Mouse (Mus musculus): Measurements from ENCODE around the gene Dut. TPM values are rescaled to one million over a fixed set of nuclear protein-coding genes. Genes with fewer than 3 reads are reported as not detected.

Dut gene
- total and polyA plus RNA-seq, 3 experiments, result 197 to 348 (median 232) TPM

- TF ChIP-seq TCF12 (IDR thresholded peaks at IDR 0.05; ENCODE audit: low read depth, low read length) (no peak), IRF4 (IDR thresholded peaks at IDR 0.05; ENCODE audit: low read depth, low read length) (no peak), ZNF384 (IDR thresholded peaks at IDR 0.05; ENCODE audit: low read depth, low read length) (peak; percentile 96), SMC3 (IDR thresholded peaks at IDR 0.05; ENCODE audit: low read depth, low read length) (peak; percentile 33), ZC3H11A (IDR thresholded peaks at IDR 0.05; ENCODE audit: low read depth, low read length) (0 out of 2 replicates have a peak, but pooled peaks have one; percentile 4), RAD21 (IDR thresholded peaks at IDR 0.05; ENCODE audit: low read depth, low read length) (peak; percentile 73), CTCF (conservative IDR thresholded peaks at IDR 0.05 in 1 of 2, IDR thresholded peaks at IDR 0.05 in 1 of 2; ENCODE audit: low read depth in 2 of 2, low read length in 2 of 2) (peak in 1 of 2 experiments; percentile 64; a peak in 2 of 4 replicates), EP300 (IDR thresholded peaks at IDR 0.05; ENCODE audit: low read length) (no peak)
- H3K4me3 ChIP-seq (replicated peaks in 1 of 3; ENCODE audit: low read depth in 2 of 3, low read length in 2 of 3, poor library complexity in 1 of 3), result no peak overlapping the region
- no peaks in the 10 kb centered on the region for H3K27me3 ChIP-seq (replicated peaks)
- DNase-seq (ENCODE audit: extremely low read depth), result no peak
- H3K4me1 ChIP-seq (ENCODE audit: control insufficient read depth in 1 of 2, insufficient read depth in 2 of 2), result no peaks in the 10 kb centered on the region
- dilution Hi-C loops (cut with MboI; ENCODE audit: extremely low pct_ligation_motif_present, extremely low pct_unique_long_range_greater_than_20kb, low sequenced_read_pairs), result no loop called here
- in situ Hi-C loops (cut with MboI; ENCODE audit: low pct_ligation_motif_present, low pct_unique_long_range_greater_than_20kb, low sequenced_read_pairs), result no loop called here
- no peaks in the 10 kb centered on the region for H3K79me2 ChIP-seq (replicated peaks; ENCODE audit: control insufficient read depth, extremely low read depth, insufficient read depth, poor library complexity, severe bottlenecking)
- H3K36me3 ChIP-seq (replicated peaks in 1 of 2; ENCODE audit: control insufficient read depth in 1 of 2, insufficient read depth in 1 of 2, low read length in 1 of 2), result peaks cover 9 to 27% of the 10 kb centered on the region in 2 experiments
- no peak overlapping the region for H3K27ac ChIP-seq (ENCODE audit: insufficient read depth, low read depth)
- H3K4me2 ChIP-seq (ENCODE audit: insufficient read depth, low read depth, poor library complexity, severe bottlenecking), result no peak overlapping the region
- H3K9ac ChIP-seq (ENCODE audit: insufficient read depth, low read depth), result no peak overlapping the region
- no peaks in the 10 kb centered on the region for H3K9me3 ChIP-seq (replicated peaks; ENCODE audit: low read length)
These were observed 16.1 kb downstream of the Dut start for GRCm38 (mm10) chr2:125263056-125263455.

GRCm38 (mm10) chr2:125263753-125264152 is 16.8 kb downstream of the Dut start:
- no peak overlapping the region for H3K4me3 ChIP-seq (replicated peaks in 1 of 3; ENCODE audit: low read depth in 2 of 3, low read length in 2 of 3, poor library complexity in 1 of 3)
- H3K79me2 ChIP-seq (replicated peaks; ENCODE audit: control insufficient read depth, extremely low read depth, insufficient read depth, poor library complexity, severe bottlenecking), result no peaks in the 10 kb centered on the region
- dilution Hi-C loops (cut with MboI; ENCODE audit: extremely low pct_ligation_motif_present, extremely low pct_unique_long_range_greater_than_20kb, low sequenced_read_pairs), result no loop called here
- peaks cover 5 to 23% of the 10 kb centered on the region in 2 experiments for H3K36me3 ChIP-seq (replicated peaks in 1 of 2; ENCODE audit: control insufficient read depth in 1 of 2, insufficient read depth in 1 of 2, low read length in 1 of 2)
- no peak overlapping the region for H3K4me2 ChIP-seq (ENCODE audit: insufficient read depth, low read depth, poor library complexity, severe bottlenecking)
- no peak for TF ChIP-seq JUN (IDR thresholded peaks at IDR 0.05; ENCODE audit: insufficient read depth, low read depth, low read length)
- no peak for TF ChIP-seq SIN3A (IDR thresholded peaks at IDR 0.05; ENCODE audit: low read length)
- TF ChIP-seq TBP (conservative IDR thresholded peaks at IDR 0.05; ENCODE audit: low read depth, low read length), result no peak
- TF ChIP-seq NELFE (IDR thresholded peaks at IDR 0.05; ENCODE audit: low read depth, low read length), result no peak
- no peak for TF ChIP-seq ELF1 (IDR thresholded peaks at IDR 0.05; ENCODE audit: low read depth, low read length)
- no peak overlapping the region for H3K27ac ChIP-seq (ENCODE audit: insufficient read depth, low read depth)
- H3K9me3 ChIP-seq (replicated peaks; ENCODE audit: low read length), result no peaks in the 10 kb centered on the region
- in situ Hi-C loops (cut with MboI; ENCODE audit: low pct_ligation_motif_present, low pct_unique_long_range_greater_than_20kb, low sequenced_read_pairs), result no loop called here
- H3K27me3 ChIP-seq (replicated peaks), result no peaks in the 10 kb centered on the region
- DNase-seq (ENCODE audit: extremely low read depth), result no peak
- no peaks in the 10 kb centered on the region for H3K4me1 ChIP-seq (ENCODE audit: control insufficient read depth in 1 of 2, insufficient read depth in 2 of 2)
- H3K9ac ChIP-seq (ENCODE audit: insufficient read depth, low read depth), result no peak overlapping the region

- Histone ChIP-seq H3K4me2 (ENCODE audit: insufficient read depth, low read depth, poor library complexity, severe bottlenecking) (no peak overlapping the region), H3K4me3 (replicated peaks in 1 of 3; ENCODE audit: low read depth in 2 of 3, low read length in 2 of 3, poor library complexity in 1 of 3) (no peak overlapping the region), H3K4me1 (ENCODE audit: control insufficient read depth in 1 of 2, insufficient read depth in 2 of 2) (no peaks in the 10 kb centered on the region), H3K27me3 (replicated peaks) (no peaks in the 10 kb centered on the region), H3K9ac (ENCODE audit: insufficient read depth, low read depth) (no peak overlapping the region), H3K79me2 (replicated peaks; ENCODE audit: control insufficient read depth, extremely low read depth, insufficient read depth, poor library complexity, severe bottlenecking) (no peaks in the 10 kb centered on the region), H3K27ac (ENCODE audit: insufficient read depth, low read depth) (no peak overlapping the region), H3K36me3 (replicated peaks in 1 of 2; ENCODE audit: control insufficient read depth in 1 of 2, insufficient read depth in 1 of 2, low read length in 1 of 2) (no peaks in the 10 kb centered on the region), H3K9me3 (replicated peaks; ENCODE audit: low read length) (no peaks in the 10 kb centered on the region)
- dilution Hi-C loops (cut with MboI; ENCODE audit: extremely low pct_ligation_motif_present, extremely low pct_unique_long_range_greater_than_20kb, low sequenced_read_pairs) (no loop called here), in situ Hi-C loops (cut with MboI; ENCODE audit: low pct_ligation_motif_present, low pct_unique_long_range_greater_than_20kb, low sequenced_read_pairs) (no loop called here)
- TF ChIP-seq BHLHE40 (IDR thresholded peaks at IDR 0.05; ENCODE audit: low read depth, low read length) (no peak), JUN (IDR thresholded peaks at IDR 0.05; ENCODE audit: insufficient read depth, low read depth, low read length) (no peak), ZMIZ1 (IDR thresholded peaks at IDR 0.05; ENCODE audit: low read depth, low read length) (no peak), IRF4 (IDR thresholded peaks at IDR 0.05; ENCODE audit: low read depth, low read length) (no peak), GABPA (IDR thresholded peaks at IDR 0.05; ENCODE audit: insufficient replicate concordance, low read depth, low read length) (no peak), MAX (IDR thresholded peaks at IDR 0.05; ENCODE audit: low read length) (no peak), MYC (IDR thresholded peaks at IDR 0.05; ENCODE audit: low read depth, low read length) (no peak), ZNF384 (IDR thresholded peaks at IDR 0.05; ENCODE audit: low read depth, low read length) (no peak), USF2 (conservative IDR thresholded peaks at IDR 0.05; ENCODE audit: low read depth, low read length) (no peak), E2F4 (IDR thresholded peaks at IDR 0.05; ENCODE audit: insufficient replicate concordance, low read depth, low read length) (no peak), ETS1 (conservative IDR thresholded peaks at IDR 0.05; ENCODE audit: low read depth, low read length) (no peak)
- no peak for DNase-seq (ENCODE audit: extremely low read depth)
These were observed 21.9 kb downstream of the Dut start for GRCm38 (mm10) chr2:125268876-125269275.

Measured in CH12.LX (cell line).